Mouse (Mus musculus) adrenal gland, adult 18-20 months (tissue): ENCODE measurements around the gene Uts2. TPM values are rescaled to one million over a fixed set of nuclear protein-coding genes. Genes with fewer than 3 reads are reported as not detected.
A peak's percentile ranks its signal among the peaks of the same experiment; 100 is the strongest.

Experiments used
- DNase-seq, 2 experiments: peaks; one replicate each; pipeline ENCODE4 v3.0.0; 2021 to 2022; ENCODE audit warnings: low spot score in 2 of 2
- long read RNA-seq, 2 experiments: library from polyadenylated mRNA; stranded (forward); transcript quantifications; one replicate each; pipeline ENCODE4 v2.0.0; 2021
- total RNA-seq, 2 experiments: library from RNA; stranded (reverse); gene quantifications; 1 replicate in 1 of 2; 2 replicates in 1 of 2; pipeline ENCODE4 v1.2.3; 2021

Gene Uts2
- total RNA-seq, result not detected
- long read RNA-seq, experiment 1, result 0 reads
- long read RNA-seq, experiment 2, result 0 reads

GRCm38 (mm10) chr4:150996797-150997196 lies at the start of gene Uts2:
Gene Uts2, plus strand, starts transcription at chr4:150997097.
- no peak for DNase-seq

- no peak for DNase-seq
Observed at GRCm38 (mm10) chr4:150950972-150951371, 45.9 kb upstream of the Uts2 start.

- no peak for DNase-seq
Observed at GRCm38 (mm10) chr4:150956369-150957105, 40.4 kb upstream of the Uts2 start.

GRCm38 (mm10) chr4:150957106-150957458 lies 39.8 kb upstream of the Uts2 start:
- no peak for DNase-seq

- no peak for DNase-seq
Observed at GRCm38 (mm10) chr4:150958536-150958935, 38.4 kb upstream of the Uts2 start.

- peak in 1 of 2 experiments; percentile 46 for DNase-seq
Observed at GRCm38 (mm10) chr4:150962231-150962630, 34.7 kb upstream of the Uts2 start.

- DNase-seq, result no peak
Observed at GRCm38 (mm10) chr4:150963711-150964110, 33.2 kb upstream of the Uts2 start.

GRCm38 (mm10) chr4:150964635-150965554 lies 32.0 kb upstream of the Uts2 start:
- DNase-seq, result peak; percentile 81 to 90

- DNase-seq, result no peak
Observed at GRCm38 (mm10) chr4:150965555-150965951, 31.3 kb upstream of the Uts2 start.

- DNase-seq, result peak; percentile 48 to 63
Observed at GRCm38 (mm10) chr4:150966556-150966955, 30.3 kb upstream of the Uts2 start.

GRCm38 (mm10) chr4:150968956-150969355 lies 27.9 kb upstream of the Uts2 start:
- no peak for DNase-seq

GRCm38 (mm10) chr4:150973264-150973663 lies 23.6 kb upstream of the Uts2 start:
- DNase-seq, result peak; percentile 47 to 50

- DNase-seq, result no peak
Observed at GRCm38 (mm10) chr4:150975145-150975544, 21.8 kb upstream of the Uts2 start.

GRCm38 (mm10) chr4:150978156-150978910 lies 18.6 kb upstream of the Uts2 start:
- DNase-seq, result no peak

- no peak for DNase-seq
Observed at GRCm38 (mm10) chr4:150979455-150979854, 17.4 kb upstream of the Uts2 start.

GRCm38 (mm10) chr4:150980153-150980552 lies 16.7 kb upstream of the Uts2 start:
- DNase-seq, result no peak

- DNase-seq, result peak; percentile 20 to 48
Observed at GRCm38 (mm10) chr4:150990148-150990547, 6.7 kb upstream of the Uts2 start.

GRCm38 (mm10) chr4:150998626-150999025 lies 1.7 kb downstream of the Uts2 start:
- no peak for DNase-seq

GRCm38 (mm10) chr4:151001397-151001796 lies 4.5 kb downstream of the Uts2 start:
- DNase-seq, result no peak

GRCm38 (mm10) chr4:151005656-151006318 lies 8.9 kb downstream of the Uts2 start:
- no peak for DNase-seq

- peak; percentile 19 to 47 for DNase-seq
Observed at GRCm38 (mm10) chr4:151006945-151007344, 10.0 kb downstream of the Uts2 start.
